Mouse (Mus musculus) C2C12 (cell line): ENCODE results near the gene Skap1.

Source experiments
- CEBPB ChIP-seq: IDR thresholded peaks from one replicate; pipeline ENCODE4 v1.6.1; 2011; ENCODE audit warnings: low read depth, mild to moderate bottlenecking, control low read depth, moderate library complexity
- CTCF ChIP-seq: IDR thresholded peaks from one replicate; pipeline ENCODE4 v1.5.1; 2011; ENCODE audit not compliant: control insufficient read depth, insufficient read depth, insufficient read length
- MAX ChIP-seq: IDR thresholded peaks from one replicate; pipeline ENCODE4 v1.6.1; 2011; ENCODE audit warnings: mild to moderate bottlenecking, control low read depth
- USF1 ChIP-seq: IDR thresholded peaks from one replicate; pipeline ENCODE4 v1.6.1; 2011; ENCODE audit warnings: low read depth, mild to moderate bottlenecking, control low read depth, moderate library complexity

- TF ChIP-seq CTCF (no peak), USF1 (no peak), CEBPB (no peak), MAX (no peak)
These were observed 307.0 kb downstream of the Skap1 start for GRCm38 (mm10) chr11:96771274-96771975.
